Mouse (Mus musculus) thymus, adult 2 months (tissue): ENCODE data around the gene Cep85l.

Experiments
- CTCF ChIP-seq: fragments of 200-500 bp; IDR thresholded peaks from 2 replicates; pipeline ENCODE4 v1.5.1; 2012; ENCODE audit warnings: mild to moderate bottlenecking, control low read depth, low read length, moderate library complexity, borderline replicate concordance; ENCODE audit not compliant: control insufficient read depth, poor library complexity, insufficient read depth; ENCODE audit errors: extremely low read depth
- POLR2A ChIP-seq: fragments of 200-500 bp; IDR thresholded peaks from 2 replicates; pipeline ENCODE4 v1.6.1; 2012; ENCODE audit warnings: mild to moderate bottlenecking, low read length, control low read depth, moderate library complexity; ENCODE audit not compliant: control insufficient read depth, poor library complexity, insufficient read depth; ENCODE audit errors: extremely low read depth

GRCm38 (mm10) chr10:53407422-53407821 is 27.7 kb upstream of the Cep85l start:
- TF ChIP-seq POLR2A: no peak
- no peak for TF ChIP-seq CTCF
